Mouse (Mus musculus): ENCODE measurements around the gene Sds. TPM values are rescaled to one million over a fixed set of nuclear protein-coding genes. Genes with fewer than 3 reads are reported as not detected.
A peak's percentile ranks its signal among the peaks of the same experiment; 100 is the strongest.

The Sds gene
- polyA plus RNA-seq, 1 experiment from 2014 or later, result not detected

- Histone ChIP-seq H3K36me3 (no peaks in the 10 kb centered on the region), H3K9me3 (replicated peaks) (no peaks in the 10 kb centered on the region), H3K4me1 (peaks cover 42% of the 10 kb centered on the region), H3K27ac (no peak overlapping the region), H3K4me2 (peak overlapping the region; percentile 66; the same call in 1 of the 2 replicates), H3K27me3 (peaks cover 99% of the 10 kb centered on the region), H3K4me3 (replicated peaks) (peak overlapping the region; percentile 41; the same call in 1 of the 2 replicates), H3K9ac (no peak overlapping the region)
- no peak for ATAC-seq (replicated peaks; ENCODE audit: low FRiP score)
- under 1% methylated on average over 44 of the region's 44 CpGs for WGBS
Observed at GRCm38 (mm10) chr5:120435006-120435681, 41.2 kb upstream of the Sds start.

DNA sequence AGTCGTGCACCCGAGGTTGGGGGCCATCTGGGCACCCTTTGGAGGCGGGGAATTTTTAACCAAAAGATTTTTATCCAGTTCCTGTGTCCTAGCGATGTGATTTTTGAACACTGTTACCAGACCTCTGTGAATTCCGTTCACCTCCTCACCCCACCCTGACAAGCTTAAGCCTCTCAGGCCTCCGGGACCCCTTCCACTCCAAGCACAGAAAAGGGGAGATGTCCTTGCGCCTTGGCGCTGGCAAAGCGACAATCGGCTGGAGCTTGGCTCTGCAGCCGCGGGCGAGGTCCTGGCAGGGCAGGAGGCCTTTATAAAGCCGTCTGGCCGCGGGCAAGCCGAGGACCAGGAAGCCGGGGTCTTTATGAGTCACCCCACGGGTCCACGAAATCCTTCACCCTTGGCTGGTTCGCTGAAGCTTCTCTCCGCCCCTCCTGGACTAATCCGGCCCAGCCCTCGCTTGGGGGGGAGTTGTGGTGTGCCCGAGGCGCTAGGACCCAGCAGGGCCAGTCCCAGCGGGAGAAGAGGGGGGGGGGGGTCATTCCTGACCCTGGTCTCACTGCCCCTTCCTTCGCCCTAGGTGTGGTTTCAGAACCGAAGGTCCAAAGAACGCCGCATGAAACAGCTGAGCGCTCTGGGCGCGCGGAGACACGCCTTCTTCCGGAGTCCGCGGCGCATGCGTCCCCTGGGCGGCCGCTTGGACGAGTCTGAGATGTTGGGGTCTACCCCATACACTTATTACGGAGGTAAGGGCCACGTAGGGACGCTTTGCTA, 40.4 kb upstream of the Sds start:
- H3K9ac ChIP-seq, result no peak overlapping the region
- H3K4me2 ChIP-seq, result peak overlapping the region; percentile 66
- no peak overlapping the region for H3K27ac ChIP-seq
- H3K36me3 ChIP-seq, result no peaks in the 10 kb centered on the region
- H3K4me1 ChIP-seq, result peaks cover 45% of the 10 kb centered on the region
- ATAC-seq (replicated peaks; ENCODE audit: low FRiP score), result no peak
- H3K27me3 ChIP-seq, result peaks cover 99% of the 10 kb centered on the region
- H3K4me3 ChIP-seq (replicated peaks), result peak overlapping the region; percentile 41
- under 1% methylated on average over 41 of the region's 47 CpGs for WGBS
- H3K9me3 ChIP-seq (replicated peaks), result no peaks in the 10 kb centered on the region

- WGBS, result under 1% methylated on average over 18 of the region's 18 CpGs
- Histone ChIP-seq H3K27me3 (peaks cover 95% of the 10 kb centered on the region), H3K4me2 (no peak overlapping the region), H3K36me3 (no peaks in the 10 kb centered on the region), H3K4me1 (peaks cover 38% of the 10 kb centered on the region), H3K27ac (no peak overlapping the region), H3K9ac (no peak overlapping the region), H3K4me3 (replicated peaks) (no peak overlapping the region), H3K9me3 (replicated peaks) (no peaks in the 10 kb centered on the region)
- ATAC-seq (replicated peaks; ENCODE audit: low FRiP score), result no peak
Observed at GRCm38 (mm10) chr5:120436885-120437495, 39.3 kb upstream of the Sds start.

DNA sequence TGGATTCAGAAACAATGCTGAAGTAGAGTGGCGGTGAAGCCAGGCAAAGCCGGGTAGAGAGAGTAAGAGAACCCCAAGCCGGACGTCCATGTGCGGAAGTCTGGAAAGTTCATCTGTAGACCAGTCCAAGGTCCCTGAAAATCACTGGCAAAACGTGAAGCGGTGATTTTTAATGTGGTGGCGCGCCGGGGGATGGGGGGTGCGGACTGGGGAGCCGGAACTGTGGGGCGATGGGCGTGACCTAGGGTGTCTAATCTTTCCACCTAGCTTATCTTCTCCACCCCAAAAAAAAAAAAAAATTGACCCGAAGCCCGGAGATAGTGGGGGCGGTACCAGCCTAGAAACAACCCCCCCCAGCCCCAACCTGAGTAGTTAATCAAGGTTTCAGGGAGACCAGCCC, 38.8 kb upstream of the Sds start:
- Histone ChIP-seq H3K9me3 (replicated peaks) (no peaks in the 10 kb centered on the region), H3K36me3 (no peaks in the 10 kb centered on the region), H3K9ac (no peak overlapping the region), H3K4me3 (replicated peaks) (no peak overlapping the region), H3K27ac (no peak overlapping the region), H3K4me1 (peaks cover 34% of the 10 kb centered on the region), H3K4me2 (no peak overlapping the region), H3K27me3 (peaks cover 93% of the 10 kb centered on the region)
- WGBS, result under 1% methylated on average over 17 of the region's 17 CpGs
- no peak for ATAC-seq (replicated peaks; ENCODE audit: low FRiP score)

GRCm38 (mm10) chr5:120437986-120438385, 38.3 kb upstream of the Sds start:
- WGBS, result 2% methylated on average over 33 of the region's 33 CpGs

GRCm38 (mm10) chr5:120438469-120438868, 37.9 kb upstream of the Sds start:
- 2% methylated on average over 13 of the region's 13 CpGs for WGBS
- H3K4me2 ChIP-seq, result no peak overlapping the region
- no peaks in the 10 kb centered on the region for H3K9me3 ChIP-seq (replicated peaks)
- no peaks in the 10 kb centered on the region for H3K36me3 ChIP-seq
- no peak overlapping the region for H3K27ac ChIP-seq
- ATAC-seq (replicated peaks; ENCODE audit: low FRiP score), result no peak
- peaks cover 34% of the 10 kb centered on the region for H3K4me1 ChIP-seq
- H3K27me3 ChIP-seq, result peaks cover 92% of the 10 kb centered on the region
- H3K9ac ChIP-seq, result no peak overlapping the region
- H3K4me3 ChIP-seq (replicated peaks), result no peak overlapping the region

More at GRCm38 (mm10) chr5:120437986-120438385, 38.3 kb upstream of the Sds start:
- Histone ChIP-seq H3K36me3 (no peaks in the 10 kb centered on the region), H3K4me2 (no peak overlapping the region), H3K27ac (no peak overlapping the region), H3K9me3 (replicated peaks) (no peaks in the 10 kb centered on the region), H3K4me3 (replicated peaks) (peak overlapping the region; percentile 12; the same call in 1 of the 2 replicates), H3K9ac (no peak overlapping the region), H3K4me1 (peaks cover 34% of the 10 kb centered on the region), H3K27me3 (peaks cover 92% of the 10 kb centered on the region)
- ATAC-seq (replicated peaks; ENCODE audit: low FRiP score), result no peak

- Histone ChIP-seq H3K4me2 (peak overlapping the region; percentile 55; the same call in 1 of the 2 replicates), H3K4me1 (peaks cover 34% of the 10 kb centered on the region), H3K4me3 (replicated peaks) (peak overlapping the region; percentile 33), H3K9ac (no peak overlapping the region), H3K27ac (no peak overlapping the region), H3K27me3 (peaks cover 92% of the 10 kb centered on the region), H3K9me3 (replicated peaks) (no peaks in the 10 kb centered on the region), H3K36me3 (no peaks in the 10 kb centered on the region)
- ATAC-seq (replicated peaks; ENCODE audit: low FRiP score), result no peak
- 2% methylated on average over 27 of the region's 27 CpGs for WGBS
Observed at GRCm38 (mm10) chr5:120438991-120439710, 37.2 kb upstream of the Sds start.

- no peaks in the 10 kb centered on the region for H3K36me3 ChIP-seq
- no peak overlapping the region for H3K27ac ChIP-seq
- peak overlapping the region; percentile 55 for H3K4me2 ChIP-seq
- peak overlapping the region; percentile 33 for H3K4me3 ChIP-seq (replicated peaks)
- no peaks in the 10 kb centered on the region for H3K9me3 ChIP-seq (replicated peaks)
- peaks cover 92% of the 10 kb centered on the region for H3K27me3 ChIP-seq
- no peak for ATAC-seq (replicated peaks; ENCODE audit: low FRiP score)
- WGBS, result 1% methylated on average over 61 of the region's 61 CpGs
- peaks cover 34% of the 10 kb centered on the region for H3K4me1 ChIP-seq
- H3K9ac ChIP-seq, result no peak overlapping the region
Observed at GRCm38 (mm10) chr5:120439887-120440670, 36.2 kb upstream of the Sds start.

GRCm38 (mm10) chr5:120440733-120441132, 35.6 kb upstream of the Sds start:
- H3K27me3 ChIP-seq, result peaks cover 92% of the 10 kb centered on the region
- H3K27ac ChIP-seq, result no peak overlapping the region
- H3K36me3 ChIP-seq, result no peaks in the 10 kb centered on the region
- ATAC-seq (replicated peaks; ENCODE audit: low FRiP score), result peak; percentile 68
- H3K4me3 ChIP-seq (replicated peaks), result peak overlapping the region; percentile 33
- H3K9me3 ChIP-seq (replicated peaks), result no peaks in the 10 kb centered on the region
- H3K4me2 ChIP-seq, result peak overlapping the region; percentile 55
- peaks cover 27% of the 10 kb centered on the region for H3K4me1 ChIP-seq
- H3K9ac ChIP-seq, result no peak overlapping the region
- WGBS, result 4% methylated on average over 13 of the region's 14 CpGs

GRCm38 (mm10) chr5:120447305-120447704, 29.0 kb upstream of the Sds start:
- Histone ChIP-seq H3K36me3 (no peaks in the 10 kb centered on the region), H3K27me3 (peaks cover 58% of the 10 kb centered on the region), H3K9ac (no peak overlapping the region), H3K4me2 (no peak overlapping the region), H3K9me3 (replicated peaks) (no peaks in the 10 kb centered on the region), H3K27ac (no peak overlapping the region), H3K4me3 (replicated peaks) (no peak overlapping the region), H3K4me1 (peaks cover 7% of the 10 kb centered on the region; the same call in 1 of the 2 replicates)
- 23% methylated on average over 13 of the region's 13 CpGs for WGBS
- no peak for ATAC-seq (replicated peaks; ENCODE audit: low FRiP score)

DNA sequence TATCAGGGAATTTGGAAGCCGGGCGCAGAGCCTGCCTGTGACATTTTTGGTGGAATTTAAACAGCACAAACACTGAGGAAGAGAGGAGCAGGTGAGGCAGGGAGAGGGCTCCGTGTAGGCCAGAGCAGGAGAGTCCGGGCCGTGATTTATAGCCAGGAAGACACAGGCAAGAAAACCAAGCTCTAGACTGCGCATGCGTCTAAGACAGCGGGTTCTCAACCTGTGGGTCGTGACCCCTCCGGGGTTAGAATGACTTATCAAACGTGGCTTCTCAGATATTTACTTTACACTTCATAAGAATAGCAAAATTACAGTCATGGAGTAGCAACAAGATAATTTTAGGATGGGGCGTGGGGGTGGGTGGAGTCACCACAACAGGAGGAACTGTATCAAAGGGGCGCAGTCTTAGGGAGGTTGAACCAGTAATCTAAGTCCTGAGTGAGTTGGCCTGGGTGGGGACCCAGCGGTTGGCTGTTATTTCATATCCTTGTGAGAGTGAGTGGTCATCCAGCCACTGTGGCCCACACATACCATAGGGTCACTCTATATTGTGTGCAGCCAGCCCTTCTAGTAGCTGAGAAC, 21.5 kb upstream of the Sds start:
- Histone ChIP-seq H3K4me2 (peak overlapping the region; percentile 40), H3K4me1 (peaks cover 15% of the 10 kb centered on the region), H3K4me3 (replicated peaks) (no peak overlapping the region), H3K9ac (no peak overlapping the region), H3K27ac (no peak overlapping the region), H3K36me3 (no peaks in the 10 kb centered on the region), H3K27me3 (peaks cover 35% of the 10 kb centered on the region), H3K9me3 (replicated peaks) (no peaks in the 10 kb centered on the region)
- WGBS, result 28% methylated on average over 14 of the region's 14 CpGs
- ATAC-seq (replicated peaks; ENCODE audit: low FRiP score), result no peak
